Comparison of ENCODE assay signal across 21 mouse cellular contexts in the genomic region with DNA sequence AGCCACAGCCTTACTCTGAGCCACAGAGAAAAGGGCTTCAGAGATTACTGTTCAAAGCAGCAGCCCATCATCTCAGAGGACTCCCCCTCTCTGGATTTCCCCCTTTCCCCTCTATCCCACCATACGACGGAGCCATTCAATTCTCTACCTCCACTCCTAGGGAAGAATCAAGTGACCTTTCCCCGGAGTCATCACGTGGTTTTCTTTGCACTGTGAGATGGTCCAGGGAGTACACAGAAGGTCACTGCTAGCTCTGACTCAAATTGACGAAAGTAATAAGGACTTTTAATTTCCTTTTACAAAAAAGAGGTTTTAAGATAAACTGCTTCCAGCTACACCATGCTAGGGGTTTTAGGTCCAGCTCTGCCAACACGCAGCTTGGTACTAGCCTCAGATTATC. TPM values are rescaled to one million over a fixed set of nuclear protein-coding genes. Genes with fewer than 3 reads are reported as not detected.
DNase-seq lines count a peak whose midpoint lies in the region; ATAC-seq and TF ChIP-seq lines count a peak whose summit lies in the region.
"Had no signal": no experiment of that assay in that cellular context is flagged by ENCODE, and none has a peak within 500 bp of the region (broad histone marks: within the 10 kb centered on the region; RNA-seq: fewer than 3 reads in every experiment).

No protein-coding gene starts in this region.

- peak; percentile 15 for DNase-seq in adrenal gland, adult 2 months
- no peak for DNase-seq in adrenal gland, postnatal 10 days
- no peak for DNase-seq in heart, adult 2 months
- peak; percentile 18 to 37 for DNase-seq in kidney, postnatal 36 days
- no peak for DNase-seq in kidney, postnatal 14 days
- DNase-seq: cerebellum, adult 18-20 months; cerebellum, adult 9-11 months; cerebellum, postnatal 36 days; gastrocnemius, postnatal 10 days; heart, postnatal 10 days; heart, postnatal 4 days had no signal

- H3K4me1 ChIP-seq in heart, adult 2 months (ENCODE audit: control insufficient read depth, insufficient read depth, low read length) = peaks cover 9% of the 10 kb centered on the region
- no peaks in the 10 kb centered on the region for H3K4me1 ChIP-seq in heart, embryonic 11.5 days (ENCODE audit: control insufficient read depth, insufficient read depth, low read length)
- H3K4me1 ChIP-seq in brown adipose tissue, adult 24 weeks (ENCODE audit: control insufficient read depth, insufficient read depth, insufficient read length, low read length) = peaks cover 22% of the 10 kb centered on the region; the same call in 1 of the 2 replicates
- H3K4me1 ChIP-seq: hindbrain, embryonic 12.5 days had no signal

- no peaks in the 10 kb centered on the region for H3K27me3 ChIP-seq in heart, adult 2 months (ENCODE audit: control insufficient read depth, insufficient read depth, low read length)
- no peaks in the 10 kb centered on the region for H3K27me3 ChIP-seq in heart, embryonic 11.5 days (ENCODE audit: control insufficient read depth, insufficient read depth, low read length)
- H3K27me3 ChIP-seq: embryonic facial prominence, embryonic 13.5 days; forebrain, embryonic 12.5 days; hindbrain, embryonic 12.5 days had no signal

- no peak overlapping the region for H3K4me3 ChIP-seq in heart, adult 2 months
- no peak overlapping the region for H3K4me3 ChIP-seq in heart, embryonic 11.5 days (ENCODE audit: low read depth, low read length)
- no peak overlapping the region for H3K4me3 ChIP-seq in brown adipose tissue, adult 24 weeks (ENCODE audit: insufficient read depth, low read depth, low read length)
- H3K4me3 ChIP-seq: embryonic facial prominence, embryonic 13.5 days; forebrain, embryonic 12.5 days; hindbrain, embryonic 12.5 days had no signal

- no peak for ATAC-seq in heart, embryonic 11.5 days (replicated peaks; ENCODE audit: insufficient number of reproducible peaks, low FRiP score, low TSS enrichment)
- ATAC-seq: activated CD4-positive, CD25-positive, alpha-beta regulatory T cell, adult 4 months; forebrain, embryonic 16.5 days; hindbrain, postnatal 0 days; Patski had no signal

- H3K9ac ChIP-seq in heart, adult 2 months (ENCODE audit: low read depth, low read length) = no peak overlapping the region
- H3K9ac ChIP-seq in heart, embryonic 11.5 days (ENCODE audit: low read depth, low read length) = no peak overlapping the region
- H3K9ac ChIP-seq: embryonic facial prominence, embryonic 13.5 days; forebrain, embryonic 12.5 days; hindbrain, embryonic 12.5 days had no signal

- H3K27ac ChIP-seq in heart, adult 2 months = peak overlapping the region; percentile 40; the same call in 1 of the 2 replicates
- no peak overlapping the region for H3K27ac ChIP-seq in heart, embryonic 11.5 days (ENCODE audit: low read depth, low read length)
- H3K27ac ChIP-seq in brown adipose tissue, adult 24 weeks (replicated peaks; ENCODE audit: low read depth, low read length) = peak overlapping the region; percentile 80
- H3K27ac ChIP-seq: embryonic facial prominence, embryonic 13.5 days; forebrain, embryonic 12.5 days; hindbrain, embryonic 12.5 days; hindbrain, postnatal 0 days had no signal

- H3K4me2 ChIP-seq in heart, embryonic 11.5 days = no peak overlapping the region
- H3K4me2 ChIP-seq: embryonic facial prominence, embryonic 13.5 days; forebrain, embryonic 12.5 days; hindbrain, embryonic 12.5 days had no signal

- no peak for TF ChIP-seq POLR2A in heart, adult 2 months (IDR thresholded peaks at IDR 0.05; ENCODE audit: insufficient read depth, low read depth, low read length)

- WGBS in heart, adult 2 months = 44% methylated on average over 6 of the region's 6 CpGs
- WGBS in heart, embryonic 11.5 days (ENCODE audit: insufficient replicate concordance) = 67% methylated on average over 6 of the region's 6 CpGs

- intact Hi-C loops in heart, adult 2 months (cut with DNase I) = no loop called here

- TF ChIP-seq CTCF in heart, adult 2 months (IDR thresholded peaks at IDR 0.05) = no peak

- no peaks in the 10 kb centered on the region; the same call in 1 of the 2 replicates for H3K9me3 ChIP-seq in heart, embryonic 11.5 days (replicated peaks; ENCODE audit: control insufficient read depth, low read length)
- H3K9me3 ChIP-seq: forebrain, embryonic 12.5 days; hindbrain, embryonic 12.5 days had no signal

- TF ChIP-seq EP300 in heart, adult 2 months (IDR thresholded peaks at IDR 0.05; ENCODE audit: insufficient read depth, low read depth, low read length) = no peak

- H3K36me3 ChIP-seq in heart, adult 2 months (ENCODE audit: control insufficient read depth, insufficient read depth, low read length) = no peaks in the 10 kb centered on the region; the same call in 1 of the 2 replicates
- no peaks in the 10 kb centered on the region for H3K36me3 ChIP-seq in heart, embryonic 11.5 days (ENCODE audit: control insufficient read depth, insufficient read depth, low read length)
- H3K36me3 ChIP-seq: embryonic facial prominence, embryonic 13.5 days; forebrain, embryonic 12.5 days; hindbrain, embryonic 12.5 days had no signal

- H3K79me2 ChIP-seq in heart, adult 2 months (replicated peaks; ENCODE audit: control insufficient read depth, insufficient read depth, low read length) = no peaks in the 10 kb centered on the region

RNA-seq across cellular contexts. Expression of a gene that starts 31.3 kb away (rescaled TPM):
- total RNA-seq in adrenal gland, adult 2 months (2021) = under 1 TPM; 0.09 to 0.24 TPM
- polyA plus RNA-seq in adrenal gland, adult 2 months (2012; rRNA removed) = 0.10 TPM in 1 of 2 replicates, not detected in the other
- total RNA-seq in adrenal gland, postnatal 10 days (2021) = under 1 TPM; 0.33 to 0.36 TPM
- total RNA-seq in heart, adult 2 months (2021) = not detected
- 0.16 and 0.18 TPM in 2 replicates for polyA plus RNA-seq in heart, adult 2 months (2012; rRNA removed)
- polyA plus RNA-seq in heart, embryonic 11.5 days (2014; fragmentation: Nextera tagmentation; extraction: Ambion mirVana) = 0.13 and 0.15 TPM in 2 replicates
- polyA plus RNA-seq in brown adipose tissue, adult 24 weeks (2012; ENCODE audit: insufficient read depth, insufficient read length, missing spikeins) = not detected in 2 replicates
- polyA plus RNA-seq: C2C12, Patski had no signal

RNA-seq across cellular contexts. Expression of a gene that starts 50.5 kb away (rescaled TPM):
- total RNA-seq in adrenal gland, adult 2 months (2021) = 10 to 100 TPM; 30.6 to 31.2 TPM
- polyA plus RNA-seq in adrenal gland, adult 2 months (2012; rRNA removed) = 3.0 and 5.0 TPM in 2 replicates
- 10 to 100 TPM; 25.8 to 26.9 TPM for total RNA-seq in adrenal gland, postnatal 10 days (2021)
- total RNA-seq in heart, adult 2 months (2021) = 1 to 10 TPM; 6.9 to 7.4 TPM
- polyA plus RNA-seq in heart, adult 2 months (2012; rRNA removed) = 3.3 and 7.9 TPM in 2 replicates
- polyA plus RNA-seq in heart, embryonic 11.5 days (2014; fragmentation: Nextera tagmentation; extraction: Ambion mirVana) = 11.4 and 12.6 TPM in 2 replicates
- polyA plus RNA-seq in brown adipose tissue, adult 24 weeks (2012; ENCODE audit: insufficient read depth, insufficient read length, missing spikeins) = 2.5 and 5.8 TPM in 2 replicates

Comparison
In these comparisons a context has a peak if more than half of its experiments do, and no peak if none do; other contexts are left out.
1. DNase-seq: peak in adrenal gland, adult 2 months (single experiment) and kidney, postnatal 36 days (2 of 2); none in adrenal gland, postnatal 10 days (single experiment), heart, adult 2 months (0 of 2) and kidney, postnatal 14 days (single experiment).